Mouse (Mus musculus) frontal cortex, postnatal 25 days (tissue): ENCODE measurements around the gene Plppr3.

Experiments
- DNase-seq, 2 experiments: peaks; one replicate each; pipeline ENCODE4 v3.0.0; 2022; ENCODE audit warnings: low spot score in 2 of 2

The Plppr3 gene

GRCm38 (mm10) chr10:79852827-79853226, 21.6 kb downstream of the Plppr3 start:
- DNase-seq, result no peak

DNA sequence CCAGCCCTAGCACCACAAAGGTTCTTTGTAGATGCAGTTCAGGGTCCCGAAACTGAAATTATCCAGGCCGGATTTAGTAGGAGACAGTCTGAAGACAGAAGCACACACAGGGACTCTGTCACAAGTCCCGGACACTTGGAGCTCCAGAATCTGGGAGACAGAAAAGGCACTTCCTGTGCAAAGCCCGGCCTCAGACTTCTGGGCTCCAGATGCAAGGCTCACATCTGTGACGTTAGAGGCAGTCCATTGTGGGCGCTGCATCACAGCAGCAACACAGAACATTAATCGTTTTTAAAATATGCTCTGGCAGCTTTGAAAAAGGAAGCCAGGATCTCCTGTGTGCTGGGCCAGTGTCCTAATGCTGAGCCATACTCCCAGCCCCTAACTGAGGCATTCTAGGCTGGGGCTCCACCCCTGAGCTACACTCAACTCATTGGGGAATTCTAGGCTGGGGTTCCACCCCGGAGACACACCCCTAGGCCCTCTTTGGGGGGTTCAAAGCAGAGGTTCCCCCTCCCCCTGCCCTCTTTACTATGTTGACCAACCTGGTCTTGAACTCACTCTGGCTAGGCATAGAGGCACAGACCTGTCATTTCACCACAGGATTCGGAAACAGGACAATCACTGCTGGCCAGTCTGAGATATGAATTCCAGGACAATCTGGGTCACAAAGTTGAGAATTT, 22.2 kb downstream of the Plppr3 start:
- no peak for DNase-seq

- no peak for DNase-seq
These were observed 22.8 kb downstream of the Plppr3 start for GRCm38 (mm10) chr10:79851653-79852052.

DNA sequence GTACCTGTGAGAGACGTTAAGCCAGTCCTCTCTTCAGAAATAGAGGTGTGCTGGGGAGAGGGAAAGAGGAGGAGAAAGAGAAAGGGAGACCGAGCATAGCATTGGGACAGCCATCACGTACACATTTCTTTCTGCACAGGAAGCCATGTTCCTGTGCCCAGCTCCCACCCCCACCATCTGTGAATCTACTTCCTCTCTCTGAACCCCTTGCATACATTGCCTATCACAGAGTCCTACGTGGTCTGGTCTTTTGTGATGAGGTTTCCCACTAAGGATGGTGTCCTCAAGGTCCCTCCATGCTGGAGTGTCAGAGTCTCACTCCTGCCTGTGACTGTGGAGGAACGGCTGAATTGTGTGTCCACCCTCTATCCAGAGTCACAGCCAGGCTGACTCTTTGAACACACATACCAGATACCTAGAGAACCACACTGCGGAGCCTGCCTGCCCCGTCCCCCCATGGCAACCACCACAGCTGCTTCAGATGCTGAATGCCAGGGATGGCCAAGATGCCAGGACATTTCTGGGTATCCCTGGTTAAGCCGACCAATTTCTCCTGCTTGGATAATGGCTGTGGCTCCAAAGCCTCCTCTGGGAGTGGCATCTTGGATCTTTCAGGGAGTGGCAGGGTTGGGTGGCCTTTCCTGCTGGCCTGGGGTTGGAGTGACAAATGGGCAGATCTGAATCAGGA, 24.3 kb downstream of the Plppr3 start:
- no peak for DNase-seq

DNA sequence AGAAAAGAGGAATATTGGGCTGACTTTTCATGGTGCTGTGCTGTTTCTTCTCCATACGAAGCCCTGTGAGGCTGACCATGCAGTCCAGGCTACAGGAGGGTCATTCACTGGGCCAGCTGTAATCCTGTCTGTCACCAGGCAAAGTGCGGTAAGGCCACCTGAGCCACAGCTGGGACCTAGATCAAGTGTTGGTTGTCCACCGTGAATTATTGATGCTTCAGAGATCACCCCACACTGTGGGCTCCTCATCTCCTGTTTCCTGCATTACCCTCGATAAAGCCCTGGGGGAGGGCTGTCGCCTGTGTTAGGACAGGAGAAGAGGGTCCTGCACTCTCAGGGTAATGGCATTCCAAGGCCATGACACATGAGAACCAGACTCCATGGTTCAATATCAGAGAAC, 27.9 kb downstream of the Plppr3 start:
- no peak for DNase-seq

- no peak for DNase-seq
These were observed 31.0 kb downstream of the Plppr3 start for GRCm38 (mm10) chr10:79843476-79843875.

DNA sequence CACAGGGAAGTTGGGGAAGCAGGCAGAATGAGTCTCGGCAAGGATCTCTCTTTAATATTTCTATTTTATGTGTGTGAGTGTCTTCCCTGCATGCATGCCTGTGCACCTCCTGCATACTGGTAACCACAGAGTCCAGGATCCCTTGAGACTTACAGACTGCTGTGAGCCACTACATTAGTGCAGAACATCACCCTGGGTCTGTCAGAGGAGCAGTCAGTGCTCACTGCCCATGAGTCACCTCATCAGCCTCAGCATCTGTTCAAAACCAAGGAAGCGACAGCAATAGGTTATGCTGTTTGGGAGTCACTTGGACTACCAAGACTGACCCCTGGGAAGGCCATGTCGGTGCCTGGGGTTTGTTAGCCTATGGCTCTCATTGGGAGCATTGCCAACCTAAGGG, 32.1 kb downstream of the Plppr3 start:
- DNase-seq, result no peak

GRCm38 (mm10) chr10:79840644-79841551, 33.5 kb downstream of the Plppr3 start:
- peak; percentile 43 to 53 for DNase-seq

DNA sequence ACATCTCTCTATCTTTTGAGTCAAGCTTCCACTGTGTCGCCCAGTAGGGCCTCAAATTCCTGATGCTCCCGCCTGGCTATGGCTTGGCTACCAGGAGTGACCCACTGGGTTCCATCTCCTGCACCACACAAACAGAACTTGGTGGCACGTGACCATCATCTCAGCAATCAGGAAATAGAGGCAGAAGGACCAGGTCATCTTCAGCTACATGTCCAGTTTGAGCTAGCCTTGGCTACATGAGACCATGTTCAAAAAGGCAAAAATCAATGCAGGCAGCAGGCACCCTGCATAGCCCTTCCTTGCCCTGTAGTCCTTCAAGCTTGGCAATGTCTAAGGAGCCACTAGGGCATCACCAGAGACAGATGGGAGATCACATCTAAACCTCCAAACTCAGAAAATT, 34.3 kb downstream of the Plppr3 start:
- no peak for DNase-seq

DNA sequence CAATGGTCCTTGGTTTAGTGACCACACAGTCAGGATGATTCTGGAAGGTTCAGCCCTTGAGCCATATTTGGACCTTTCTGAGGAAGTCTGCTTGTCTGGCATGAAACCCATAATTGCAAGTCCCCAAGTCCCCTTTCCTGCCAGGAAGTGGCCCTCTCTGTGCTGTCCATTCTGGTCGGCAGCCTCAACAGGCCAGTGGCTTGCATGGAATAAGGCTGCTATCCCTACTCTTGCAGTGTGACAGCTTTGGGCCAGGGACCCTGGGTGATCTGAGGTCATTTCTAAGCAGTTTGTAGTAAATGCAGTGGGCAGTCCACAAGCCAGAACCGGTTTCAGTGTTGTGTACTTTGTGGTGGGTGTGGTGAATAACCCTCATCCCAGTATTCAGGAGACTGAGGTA, 36.3 kb downstream of the Plppr3 start:
- DNase-seq, result no peak

DNA sequence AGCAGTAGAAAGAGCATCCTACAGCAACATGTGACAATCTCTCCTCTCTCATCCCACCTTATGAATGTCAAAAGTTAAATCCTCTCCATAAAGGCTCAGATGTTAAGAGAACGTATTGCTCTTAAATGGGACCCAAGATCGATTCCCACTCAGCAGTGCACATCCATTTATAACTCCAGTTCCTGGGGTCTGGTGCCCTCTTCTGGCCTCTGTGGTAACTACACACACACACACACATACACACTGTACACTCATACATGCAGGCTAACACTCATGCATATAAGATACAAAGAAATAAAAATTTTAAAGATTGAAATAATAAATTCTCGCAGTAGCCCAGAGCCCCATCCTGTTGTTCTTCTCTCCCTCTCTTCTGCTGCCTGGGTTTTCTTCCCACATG, 37.5 kb downstream of the Plppr3 start:
- no peak for DNase-seq

- DNase-seq, result peak; percentile 51 to 68
These were observed 39.5 kb downstream of the Plppr3 start for GRCm38 (mm10) chr10:79834769-79835398.

GRCm38 (mm10) chr10:79832786-79833181, 41.6 kb downstream of the Plppr3 start:
- no peak for DNase-seq

- no peak for DNase-seq
These were observed 42.2 kb downstream of the Plppr3 start for GRCm38 (mm10) chr10:79832026-79832785.

- no peak for DNase-seq
These were observed 42.9 kb downstream of the Plppr3 start for GRCm38 (mm10) chr10:79831583-79831982.

DNA sequence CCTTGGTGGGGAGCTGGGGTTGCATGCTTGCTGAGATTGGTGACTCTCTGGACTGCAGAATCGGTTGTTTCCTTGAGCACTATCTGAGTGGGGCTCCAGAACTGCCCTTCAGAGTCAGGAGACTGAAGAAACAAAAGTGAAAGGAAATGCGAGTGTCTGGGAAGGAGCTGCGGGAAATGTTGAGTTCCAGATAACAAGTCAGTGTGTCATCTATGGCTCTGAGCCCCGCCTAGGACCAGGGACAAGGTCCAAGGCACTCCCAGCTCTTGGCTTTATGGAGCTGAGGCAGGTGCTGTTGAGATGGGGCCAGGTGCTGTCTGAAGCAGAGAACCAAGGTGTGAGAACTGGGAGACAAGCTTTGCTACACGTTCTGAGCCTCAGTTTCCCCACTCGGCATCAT, 50.0 kb downstream of the Plppr3 start:
- DNase-seq, result no peak

GRCm38 (mm10) chr10:79823011-79823410, 51.4 kb downstream of the Plppr3 start:
- no peak for DNase-seq

- no peak for DNase-seq
These were observed 52.1 kb downstream of the Plppr3 start for GRCm38 (mm10) chr10:79822372-79822771.

DNA sequence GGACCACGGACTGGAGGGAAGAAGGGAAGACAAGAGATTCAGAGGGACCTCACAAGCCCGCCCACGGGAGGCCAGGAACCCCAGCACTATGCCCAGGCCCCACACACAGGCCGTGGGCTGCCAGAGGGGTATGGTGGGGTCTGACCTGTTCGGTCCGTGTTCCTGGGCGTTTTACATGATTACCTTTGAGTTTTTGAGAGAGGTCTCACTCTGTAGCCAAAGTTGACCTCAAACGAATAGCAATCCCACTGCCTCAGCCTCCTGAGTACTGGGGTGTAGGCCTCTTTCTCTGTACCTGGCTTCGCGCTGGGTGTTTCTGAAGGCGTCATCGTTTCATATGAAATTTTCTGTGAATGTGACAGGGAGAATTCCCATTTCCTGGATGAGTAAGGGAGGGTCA, 52.7 kb downstream of the Plppr3 start:
- DNase-seq, result no peak

- no peak for DNase-seq
These were observed 53.7 kb downstream of the Plppr3 start, which contains the start of gene Misp for GRCm38 (mm10) chr10:79820782-79821181. Gene Misp (plus strand): TSS chr10:79820989.

GRCm38 (mm10) chr10:79820277-79820676, 54.2 kb downstream of the Plppr3 start:
- DNase-seq, result no peak
